In the genomic region with DNA sequence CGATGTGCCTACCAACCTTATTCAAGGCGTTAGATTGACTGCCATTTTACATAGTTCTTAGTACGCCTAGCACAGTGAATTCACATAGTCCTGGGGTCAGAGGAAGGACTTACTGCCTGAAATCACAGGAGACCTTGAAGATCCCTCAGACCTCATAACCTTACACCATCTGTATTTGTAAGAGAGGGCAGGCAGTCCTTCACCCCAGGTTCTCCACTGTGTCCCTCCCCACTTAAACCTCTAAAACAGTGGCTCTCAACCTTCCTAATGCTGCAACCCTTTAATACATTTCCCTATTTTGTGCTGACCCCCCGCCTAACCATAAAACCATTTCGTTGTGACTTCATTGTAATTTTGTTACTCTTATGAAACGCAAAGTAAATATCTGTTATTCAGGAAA, we compare ENCODE assay signal across 18 mouse cellular contexts. TPM values are rescaled to one million over a fixed set of nuclear protein-coding genes. Genes with fewer than 3 reads are reported as not detected.
A peak's percentile ranks its signal among the peaks of the same experiment; 100 is the strongest.
DNase-seq lines count a peak whose midpoint lies in the region; ATAC-seq lines count a peak whose summit lies in the region.
"Had no signal": no experiment of that assay in that cellular context is flagged by ENCODE, and none has a peak within 500 bp of the region (broad histone marks: within the 10 kb centered on the region; RNA-seq: fewer than 3 reads in every experiment).

No protein-coding gene starts in this region.

- H3K9me3 ChIP-seq in heart, embryonic 13.5 days = no peaks in the 10 kb centered on the region
- H3K9me3 ChIP-seq in lung, embryonic 15.5 days = no peaks in the 10 kb centered on the region
- no peaks in the 10 kb centered on the region for H3K9me3 ChIP-seq in limb, embryonic 10.5 days (replicated peaks)
- H3K9me3 ChIP-seq: hindbrain, embryonic 10.5 days; stomach, embryonic 15.5 days had no signal

- no peaks in the 10 kb centered on the region for H3K36me3 ChIP-seq in heart, embryonic 13.5 days
- no peaks in the 10 kb centered on the region for H3K36me3 ChIP-seq in lung, embryonic 15.5 days
- no peaks in the 10 kb centered on the region for H3K36me3 ChIP-seq in limb, embryonic 10.5 days
- H3K36me3 ChIP-seq: hindbrain, embryonic 10.5 days; stomach, embryonic 15.5 days had no signal

- no peak for ATAC-seq in heart, embryonic 13.5 days (ENCODE audit: extremely low read depth, insufficient number of reproducible peaks, low FRiP score, low TSS enrichment)
- no peak for ATAC-seq in lung, embryonic 15.5 days (ENCODE audit: borderline replicate concordance, extremely low read depth, low FRiP score, low TSS enrichment)
- peak; percentile 1 for ATAC-seq in CD4-positive, CD25-positive, alpha-beta regulatory T cell, adult 4 months
- ATAC-seq: midbrain, embryonic 16.5 days; Patski had no signal

- peaks cover 55% of the 10 kb centered on the region for H3K27me3 ChIP-seq in heart, embryonic 13.5 days (replicated peaks)
- H3K27me3 ChIP-seq in lung, embryonic 15.5 days = peaks cover 35% of the 10 kb centered on the region
- peaks cover 49% of the 10 kb centered on the region for H3K27me3 ChIP-seq in limb, embryonic 10.5 days (ENCODE audit: low read depth, poor library complexity, severe bottlenecking)

- no peak overlapping the region for H3K4me2 ChIP-seq in heart, embryonic 13.5 days
- H3K4me2 ChIP-seq in lung, embryonic 15.5 days = peak overlapping the region; percentile 96

- DNase-seq in heart, postnatal 4 days = no peak
- DNase-seq in lung, postnatal 4 days = no peak
- DNase-seq in limb, embryonic 10.5 days (ENCODE audit: low spot score) = no peak
- DNase-seq in retina, embryonic 14.5 days (ENCODE audit: low spot score) = no peak
- DNase-seq in testis, postnatal 14 days (ENCODE audit: low spot score) = no peak
- DNase-seq: cerebellum, postnatal 25 days; gastrocnemius, postnatal 14 days; kidney, postnatal 25 days; layer of hippocampus, postnatal 36 days; left cerebral cortex, postnatal 4 days had no signal

- WGBS in heart, embryonic 13.5 days = 51% methylated on average over 6 of the region's 6 CpGs
- WGBS in lung, embryonic 15.5 days = 47% methylated on average over 6 of the region's 6 CpGs
- WGBS in limb, embryonic 10.5 days = 48% methylated on average over 6 of the region's 6 CpGs

- H3K27ac ChIP-seq in heart, embryonic 13.5 days (replicated peaks) = no peak overlapping the region
- no peak overlapping the region for H3K27ac ChIP-seq in lung, embryonic 15.5 days
- no peak overlapping the region for H3K27ac ChIP-seq in limb, embryonic 10.5 days
- H3K27ac ChIP-seq: hindbrain, embryonic 10.5 days; macrophage; stomach, embryonic 15.5 days had no signal

- peaks cover 11% of the 10 kb centered on the region; the same call in 1 of the 2 replicates for H3K4me1 ChIP-seq in heart, embryonic 13.5 days
- H3K4me1 ChIP-seq in lung, embryonic 15.5 days = peaks cover 23% of the 10 kb centered on the region
- peaks cover 36% of the 10 kb centered on the region for H3K4me1 ChIP-seq in limb, embryonic 10.5 days
- H3K4me1 ChIP-seq: stomach, embryonic 15.5 days had no signal

- peak overlapping the region; percentile 69; the same call in 1 of the 2 replicates for H3K4me3 ChIP-seq in heart, embryonic 13.5 days
- H3K4me3 ChIP-seq in lung, embryonic 15.5 days = peak overlapping the region; percentile 73; the same call in 1 of the 2 replicates
- 0 out of 2 replicates have a peak overlapping the region, but pooled peaks have one; percentile 73 for H3K4me3 ChIP-seq in limb, embryonic 10.5 days

- no peak overlapping the region for H3K9ac ChIP-seq in heart, embryonic 13.5 days
- no peak overlapping the region for H3K9ac ChIP-seq in lung, embryonic 15.5 days
- H3K9ac ChIP-seq: stomach, embryonic 15.5 days had no signal

RNA-seq across cellular contexts. Expression of gene Cpm, which starts 1.4 kb away (rescaled TPM):
- polyA plus RNA-seq in heart, embryonic 13.5 days (2015; fragmentation: Nextera tagmentation; extraction: Ambion mirVana) = 2.4 and 3.1 TPM in 2 replicates
- total RNA-seq in heart, postnatal 4 days (2021) = 1 to 10 TPM; 2.8 to 3.6 TPM
- 41.8 and 49.3 TPM in 2 replicates for polyA plus RNA-seq in lung, embryonic 15.5 days (2015; fragmentation: Nextera tagmentation; extraction: Ambion mirVana)
- 10 to 100 TPM; 26.0 to 26.2 TPM for polyA plus RNA-seq in CD4-positive, CD25-positive, alpha-beta regulatory T cell, adult 4 months (2017; shearing (Covaris generic))
- polyA plus RNA-seq in limb, embryonic 10.5 days (2016; fragmentation: Nextera tagmentation; extraction: Ambion mirVana) = 22.5 and 31.5 TPM in 2 replicates
